Mouse (Mus musculus): ENCODE measurements around the gene Slc25a17.

Gene Slc25a17

GRCm38 (mm10) chr15:81352638-81353037, 8.0 kb downstream of the Slc25a17 start:
- peak; percentile 15 for DNase-seq

DNA sequence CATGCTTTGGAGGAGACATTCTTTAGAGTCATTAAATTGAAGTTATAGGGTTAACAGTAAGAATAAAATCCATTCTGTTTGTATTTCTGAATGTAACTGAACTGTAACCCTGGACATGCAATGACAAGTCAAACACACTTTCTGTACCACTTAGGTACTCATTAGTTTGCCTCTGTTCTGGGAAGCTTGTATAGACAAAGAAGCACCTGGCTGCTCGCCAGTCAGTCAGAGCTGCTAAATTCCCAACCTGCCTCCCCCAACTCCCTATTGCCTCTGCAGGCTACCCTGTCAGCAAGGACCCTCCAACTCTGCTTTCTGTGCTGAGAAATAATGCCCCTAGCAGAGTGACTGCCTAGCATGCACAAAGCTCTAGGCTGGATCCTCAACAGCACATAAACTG, 10.2 kb downstream of the Slc25a17 start:
- DNase-seq = no peak

- DNase-seq = no peak
Measured at GRCm38 (mm10) chr15:81348366-81348765, 12.2 kb downstream of the Slc25a17 start.

- no peak for DNase-seq
Measured at GRCm38 (mm10) chr15:81347466-81347865, 13.1 kb downstream of the Slc25a17 start.

DNA sequence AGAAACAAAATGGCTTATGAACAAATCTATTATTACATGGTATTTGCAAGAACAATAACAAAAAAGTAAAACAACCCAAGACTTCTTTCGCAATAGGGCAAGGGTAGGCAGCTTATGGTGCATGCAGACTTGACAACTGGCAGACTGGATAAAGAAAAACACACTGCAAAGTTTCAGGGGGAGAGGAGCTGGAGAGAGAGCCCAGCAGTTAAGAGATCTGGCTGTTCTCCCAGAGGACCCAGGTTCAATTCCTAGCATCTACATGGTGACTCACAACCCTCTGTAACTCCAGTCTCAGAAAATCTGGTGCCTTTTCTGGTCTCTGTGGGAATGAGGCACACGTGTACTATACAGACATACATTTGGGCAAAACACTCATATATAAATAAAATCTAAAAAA, 19.2 kb downstream of the Slc25a17 start:
- no peak for DNase-seq

DNA sequence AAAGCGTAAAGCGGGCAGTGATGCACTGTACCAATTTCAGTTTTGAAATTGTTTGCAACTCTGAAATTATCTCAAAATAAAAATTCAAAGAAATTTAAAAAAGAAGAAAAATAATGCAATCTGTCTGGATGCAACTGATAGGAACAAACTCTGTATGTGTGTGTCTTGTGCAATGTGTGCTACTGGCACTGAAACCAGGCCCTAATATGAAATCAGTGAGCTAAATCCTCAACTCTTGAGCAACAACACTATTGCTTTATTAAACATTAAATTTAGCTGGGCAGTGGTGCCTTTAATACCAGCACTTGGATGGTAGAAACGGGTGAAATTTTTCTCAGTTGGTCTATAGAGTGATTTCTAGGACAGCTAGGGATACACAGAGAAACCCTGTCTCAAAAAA, 21.5 kb downstream of the Slc25a17 start:
- DNase-seq = no peak

DNA sequence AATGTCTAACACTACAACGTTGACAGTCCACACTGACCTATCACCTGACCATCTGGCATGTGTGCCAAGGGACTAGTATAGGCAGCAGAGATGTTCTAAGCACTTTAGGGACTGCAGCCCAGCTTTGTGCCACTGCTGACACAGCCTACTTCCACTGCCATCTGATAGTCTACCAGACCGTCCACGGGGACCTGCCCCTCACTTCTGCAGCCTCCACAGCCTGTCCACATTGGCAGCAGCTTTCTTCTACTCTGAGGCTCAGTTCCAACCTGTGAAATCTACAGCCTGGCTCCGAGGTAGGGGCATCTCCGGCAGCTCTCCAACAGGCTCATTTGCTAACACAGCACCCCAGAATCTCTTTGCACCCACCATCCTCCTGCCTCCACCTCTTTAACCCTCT, 24.1 kb downstream of the Slc25a17 start:
- DNase-seq = no peak

DNA sequence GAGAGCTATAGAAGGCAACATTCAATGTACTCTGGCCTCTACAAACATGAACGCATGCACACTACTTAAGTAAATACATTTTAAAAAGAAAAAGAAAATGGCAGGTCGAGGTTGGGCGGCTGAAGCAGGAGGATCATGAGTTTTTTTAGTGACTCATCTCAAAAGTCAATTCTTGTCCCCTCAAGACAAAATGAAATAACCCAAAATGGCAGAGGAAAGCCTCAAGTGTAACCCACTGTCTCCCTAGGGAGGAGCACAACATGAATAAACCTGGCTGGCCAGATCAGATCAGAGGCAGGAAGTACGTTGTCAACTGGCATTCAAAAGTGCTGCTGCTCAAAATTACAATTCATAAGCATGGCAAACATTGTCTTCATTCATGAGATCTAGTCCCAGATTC, 28.1 kb downstream of the Slc25a17 start:
- no peak for DNase-seq

DNA sequence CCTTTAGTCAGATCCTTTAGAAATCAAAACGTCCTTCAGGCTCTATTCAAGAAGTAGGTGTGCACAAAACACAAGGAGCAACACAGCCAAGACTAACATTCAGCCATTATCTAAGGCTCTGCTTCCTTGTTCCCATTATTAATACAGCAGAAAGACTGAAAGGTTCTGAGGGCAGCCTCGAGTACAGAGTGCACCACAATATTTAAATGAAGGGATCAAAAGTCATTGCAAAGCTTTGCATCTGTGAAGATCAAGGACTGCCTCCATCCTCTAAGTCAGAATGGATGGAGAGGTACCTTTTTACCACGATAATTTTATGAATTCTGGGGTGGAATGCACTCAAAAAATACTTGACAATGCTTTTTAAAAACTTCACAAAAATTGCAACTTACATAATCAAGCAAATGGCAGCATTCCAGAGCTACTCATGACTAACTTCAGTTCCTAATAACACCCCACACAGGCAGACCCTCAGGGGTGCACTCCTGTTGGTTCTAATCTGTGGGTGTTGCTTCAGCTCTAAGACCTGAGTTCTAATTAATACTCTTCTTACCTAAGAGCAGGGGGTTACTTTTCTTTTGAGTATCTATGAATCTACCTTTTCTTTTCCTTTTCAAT, 29.7 kb downstream of the Slc25a17 start:
- no peak for DNase-seq

DNA sequence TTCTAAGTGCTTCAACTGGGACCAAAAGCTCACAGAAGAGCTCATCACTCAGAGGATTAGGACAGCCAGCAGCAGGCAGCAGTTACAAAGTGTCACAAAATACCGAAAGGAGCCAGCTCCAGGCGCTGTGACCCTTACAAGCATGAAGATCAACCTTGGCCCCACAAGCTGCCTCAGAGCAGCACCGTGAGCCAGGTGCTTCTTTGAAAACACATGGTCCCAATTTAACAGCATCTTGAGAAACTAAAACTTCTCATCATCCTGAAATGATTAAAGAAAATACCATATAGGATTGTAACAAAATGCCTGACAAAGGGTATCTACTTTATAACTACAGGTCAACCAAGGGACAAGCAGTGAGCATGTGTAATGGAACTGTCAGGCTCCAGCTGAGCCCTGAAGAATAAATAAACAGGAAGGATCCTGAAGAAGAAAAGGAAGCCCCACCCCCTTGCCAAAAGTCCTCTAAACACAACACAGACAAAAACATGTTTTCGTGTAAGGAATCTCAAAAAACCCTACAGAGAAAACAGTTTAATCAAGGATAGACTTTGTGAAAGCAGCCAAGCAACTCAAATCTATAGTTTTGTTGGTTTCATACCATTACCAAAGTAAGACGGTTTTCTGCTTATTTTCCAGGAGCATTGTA, 30.8 kb downstream of the Slc25a17 start:
- DNase-seq = no peak

DNA sequence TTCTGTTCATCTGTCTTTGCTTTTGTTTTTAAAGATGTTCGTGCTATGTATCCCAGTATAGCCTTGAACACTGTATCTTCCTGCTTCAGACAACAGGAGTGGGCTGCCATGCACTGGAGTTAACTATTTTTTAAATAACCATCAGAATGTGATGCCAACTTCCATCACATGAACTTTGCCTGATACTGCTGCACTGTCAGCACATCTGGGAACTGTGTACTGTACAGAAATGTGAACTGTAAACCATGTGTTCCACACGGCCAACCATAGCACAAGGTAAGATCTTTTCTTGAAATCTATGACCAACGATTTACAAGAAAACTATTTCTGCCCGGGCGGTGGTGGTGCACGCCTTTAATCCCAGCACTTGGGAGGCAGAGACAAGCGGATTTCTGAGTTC, 33.1 kb downstream of the Slc25a17 start:
- no peak for DNase-seq

GRCm38 (mm10) chr15:81324979-81325378, 35.6 kb downstream of the Slc25a17 start:
- no peak for DNase-seq

GRCm38 (mm10) chr15:81320137-81320536, 40.5 kb downstream of the Slc25a17 start:
- DNase-seq = no peak

DNA sequence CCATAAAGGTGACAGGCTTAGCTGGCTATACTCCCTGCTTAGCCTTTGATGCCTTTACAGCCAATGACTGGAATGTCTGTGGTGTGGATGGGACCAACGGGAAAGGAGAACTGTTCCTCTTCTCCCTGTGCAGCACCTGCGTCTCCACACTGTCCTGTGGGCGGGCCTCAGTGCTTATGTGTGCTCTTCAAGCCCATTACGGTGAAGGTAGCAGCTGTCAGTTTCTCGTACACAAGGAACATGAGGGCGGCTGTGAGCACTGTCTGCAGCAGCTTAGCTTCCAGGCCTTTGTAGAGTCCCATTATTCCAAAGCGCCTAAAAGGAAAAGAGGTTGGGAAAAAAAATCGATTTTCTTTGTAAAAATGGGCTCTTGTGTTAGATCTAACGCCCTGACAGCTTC, 41.1 kb downstream of the Slc25a17 start:
- DNase-seq = no peak

DNA sequence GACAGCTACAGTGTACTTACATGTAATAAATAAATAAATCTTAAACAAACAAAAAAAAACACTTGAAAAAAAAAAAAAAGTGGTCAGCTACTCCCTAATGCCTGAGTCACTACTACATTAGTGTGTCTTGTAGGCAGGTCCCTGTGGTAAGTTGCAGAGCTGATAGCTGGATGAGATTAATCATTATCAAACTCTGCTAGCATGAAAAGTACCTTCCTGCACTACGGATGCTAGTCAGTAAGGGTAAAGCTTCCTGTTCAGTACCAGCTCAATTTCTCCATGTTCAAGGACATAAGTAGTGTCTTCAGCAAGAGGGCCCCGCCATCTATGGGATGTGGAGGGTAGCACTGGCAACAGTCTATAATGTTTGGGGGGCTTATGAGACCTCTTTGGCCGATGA, 46.7 kb downstream of the Slc25a17 start:
- DNase-seq = no peak

DNA sequence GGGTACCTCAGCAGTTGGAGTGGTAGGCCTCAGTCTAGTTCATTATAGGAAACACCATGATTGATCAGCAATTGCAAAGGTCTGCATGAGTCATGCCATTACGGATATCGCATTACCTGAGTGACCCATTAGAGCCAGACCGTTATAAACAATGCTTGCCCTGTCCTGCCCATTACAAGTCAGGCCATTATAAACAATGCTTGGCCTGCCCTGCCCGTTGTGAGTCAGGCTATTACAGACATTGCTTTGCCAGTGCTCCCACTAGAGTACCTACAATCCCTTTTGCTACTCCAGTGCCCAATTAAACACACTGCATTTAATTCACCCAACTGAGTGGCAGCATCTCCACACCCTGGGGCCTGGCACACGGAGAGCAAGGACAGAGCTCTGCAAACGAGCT, 49.6 kb downstream of the Slc25a17 start:
- no peak for DNase-seq

- no peak for DNase-seq
Measured at GRCm38 (mm10) chr15:81310353-81310752, 50.3 kb downstream of the Slc25a17 start.

DNA sequence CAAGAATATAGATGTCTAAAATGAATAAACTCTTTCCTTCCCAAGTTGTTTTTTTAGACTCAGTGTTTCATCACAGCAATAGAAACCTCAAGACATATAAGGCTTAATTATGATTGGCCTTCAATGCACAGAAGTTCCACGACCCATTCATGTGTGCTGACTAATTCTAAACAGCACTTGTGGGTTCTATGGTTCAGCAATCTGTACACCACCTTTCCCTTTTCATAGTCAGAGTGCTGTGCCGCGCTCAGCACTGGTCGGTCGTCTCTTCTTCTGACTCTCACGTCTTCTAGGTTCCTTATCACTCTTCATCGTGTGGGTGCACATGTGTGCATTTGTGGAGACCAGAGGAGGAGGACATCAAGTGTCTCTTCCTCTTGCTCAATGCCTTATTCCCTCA, 52.6 kb downstream of the Slc25a17 start:
- no peak for DNase-seq

GRCm38 (mm10) chr15:81306501-81306900, 54.1 kb downstream of the Slc25a17 start:
- DNase-seq = no peak

GRCm38 (mm10) chr15:81305035-81305434, 55.6 kb downstream of the Slc25a17 start:
- DNase-seq = no peak

GRCm38 (mm10) chr15:81304006-81304405, 56.6 kb downstream of the Slc25a17 start:
- DNase-seq = no peak

- DNase-seq = peak; percentile 55
Measured at GRCm38 (mm10) chr15:81302151-81302808, 58.3 kb downstream of the Slc25a17 start.

- DNase-seq = peak; percentile 80
Measured at GRCm38 (mm10) chr15:81301193-81302070, 59.2 kb downstream of the Slc25a17 start.

All from thymus, postnatal 14 days (tissue).